Mouse (Mus musculus) hindbrain, embryonic 15.5 days (tissue): ENCODE data around the gene Eef1e1. TPM values are rescaled to one million over a fixed set of nuclear protein-coding genes. Genes with fewer than 3 reads are reported as not detected.
"Not testable (repeated sequence)": the region's sequence is repeated elsewhere in the genome, so short reads cannot be mapped to it uniquely, and the experiment has no call there.

Experiments
- ATAC-seq: fragments of 200-750 bp; cut with Nextera tagmentation; 2 replicates; pipeline ENCODE4 v1.8.0; 2017; ENCODE audit warnings: low read depth, moderate number of reproducible peaks, moderate TSS enrichment; ENCODE audit not compliant: low FRiP score
- H3K27ac ChIP-seq: fragments of 300-500 bp; sonication (generic); replicated peaks from 2 replicates; pipeline ENCODE4 v1.5.1; 2015; ENCODE audit warnings: mild to moderate bottlenecking, inconsistent platforms
- H3K27me3 ChIP-seq: fragments of 300-500 bp; sonication (generic); 2 replicates; pipeline ENCODE4 v1.6.1; 2015; ENCODE audit warnings: control low read depth, inconsistent platforms
- H3K36me3 ChIP-seq: fragments of 300-500 bp; sonication (generic); 2 replicates; pipeline ENCODE4 v1.6.1; 2015; ENCODE audit warnings: control low read depth, inconsistent platforms
- H3K4me1 ChIP-seq: fragments of 300-500 bp; sonication (generic); replicated peaks from 2 replicates; pipeline ENCODE4 v1.6.1; 2015; ENCODE audit warnings: control low read depth, inconsistent platforms
- H3K4me2 ChIP-seq: fragments of 300-500 bp; sonication (generic); 2 replicates; pipeline ENCODE4 v1.6.1; 2015; ENCODE audit warnings: moderate library complexity, mild to moderate bottlenecking, inconsistent platforms
- H3K4me3 ChIP-seq: fragments of 300-500 bp; sonication (generic); 2 replicates; pipeline ENCODE4 v1.5.1; 2015; ENCODE audit warnings: mild to moderate bottlenecking, inconsistent platforms
- H3K9ac ChIP-seq: fragments of 300-500 bp; sonication (generic); 2 replicates; pipeline ENCODE4 v1.6.1; 2015; ENCODE audit warnings: inconsistent platforms
- H3K9me3 ChIP-seq: fragments of 300-500 bp; sonication (generic); 2 replicates; pipeline ENCODE4 v1.6.1; 2016; ENCODE audit warnings: control low read depth, inconsistent platforms
- WGBS: fragments of 180-500 bp; shearing (Covaris S2); methylation state at CpG from one replicate; pipeline ENCODE4 v1.1.7; 2015; 5-methylcytosine and 5-hydroxymethylcytosine counted together
- polyA plus RNA-seq: library from polyadenylated mRNA; unstranded; fragments of >200 nt; fragmentation: Nextera tagmentation; extraction: Ambion mirVana; gene quantifications from 2 replicates; pipeline ENCODE4 v1.2.1, GENCODE M21; 2015

Gene Eef1e1
- 97.5 and 106 TPM in 2 replicates for polyA plus RNA-seq

GRCm38 (mm10) chr13:38658528-38659280 lies at the start of gene Eef1e1:
Gene Eef1e1 (minus strand): TSS chr13:38659058.
- H3K4me2 ChIP-seq = peak within 1 kb of the TSS; percentile 66
- peak within 1 kb of the TSS; percentile 90 for H3K4me3 ChIP-seq
- peaks cover 13% of the 10 kb centered on the region for H3K4me1 ChIP-seq
- peak within 1 kb of the TSS; percentile 76 for H3K9ac ChIP-seq
- H3K27ac ChIP-seq = peak within 1 kb of the TSS; percentile 86
- H3K36me3 ChIP-seq = peaks cover 23% of the 10 kb centered on the region
- H3K9me3 ChIP-seq = no peaks in the 10 kb centered on the region
- WGBS = under 1% methylated on average over 57 of the region's 59 CpGs
- H3K27me3 ChIP-seq = no peaks in the 10 kb centered on the region
- ATAC-seq = peak; percentile 99

DNA sequence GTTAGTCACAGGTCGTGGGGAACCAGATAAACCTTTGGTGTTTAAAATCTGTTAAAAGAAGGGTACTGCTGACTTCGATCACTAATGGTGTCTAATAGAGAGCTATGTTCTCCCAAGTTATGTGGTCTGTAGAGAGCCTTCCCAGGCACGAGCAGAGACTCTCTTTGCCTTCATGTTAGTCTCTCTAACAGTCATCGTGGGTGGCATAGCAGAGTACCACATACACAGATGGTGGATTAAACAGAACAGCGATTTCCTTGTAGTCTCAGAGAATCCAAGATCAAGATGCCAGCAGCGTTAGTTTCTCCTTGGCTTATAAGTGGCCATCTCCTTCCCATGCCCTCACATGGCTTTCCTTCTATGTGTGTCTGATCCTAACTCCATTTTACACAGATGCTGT lies 32.0 kb upstream of the Eef1e1 start:
- no peak for ATAC-seq
- Histone ChIP-seq H3K9me3 (no peaks in the 10 kb centered on the region), H3K27ac (no peak overlapping the region), H3K4me2 (no peak overlapping the region), H3K4me3 (no peak overlapping the region), H3K36me3 (no peaks in the 10 kb centered on the region), H3K27me3 (no peaks in the 10 kb centered on the region), H3K9ac (no peak overlapping the region), H3K4me1 (no peaks in the 10 kb centered on the region)
- WGBS = 81% methylated on average over 6 of the region's 6 CpGs

- Histone ChIP-seq H3K9ac (no peak overlapping the region), H3K36me3 (no peaks in the 10 kb centered on the region), H3K4me3 (no peak overlapping the region), H3K4me1 (no peaks in the 10 kb centered on the region), H3K27ac (no peak overlapping the region), H3K4me2 (no peak overlapping the region), H3K27me3 (no peaks in the 10 kb centered on the region), H3K9me3 (no peaks in the 10 kb centered on the region)
- peak; percentile 51; the same call in 1 of the 2 replicates for ATAC-seq
- WGBS = 64% methylated on average over 3 of the region's 3 CpGs
Measured at GRCm38 (mm10) chr13:38690028-38690427, 31.2 kb upstream of the Eef1e1 start.

- Histone ChIP-seq H3K27me3 (no peaks in the 10 kb centered on the region), H3K9me3 (no peaks in the 10 kb centered on the region), H3K9ac (no peak overlapping the region), H3K4me3 (no peak overlapping the region), H3K4me1 (no peaks in the 10 kb centered on the region), H3K4me2 (no peak overlapping the region), H3K27ac (no peak overlapping the region), H3K36me3 (no peaks in the 10 kb centered on the region)
- 88% methylated on average over 11 of the region's 11 CpGs for WGBS
- no peak for ATAC-seq
Measured at GRCm38 (mm10) chr13:38688761-38689160, 29.9 kb upstream of the Eef1e1 start.

- Histone ChIP-seq H3K27ac (no peak overlapping the region), H3K36me3 (no peaks in the 10 kb centered on the region), H3K4me2 (no peak overlapping the region), H3K4me1 (no peaks in the 10 kb centered on the region), H3K9ac (no peak overlapping the region), H3K9me3 (no peaks in the 10 kb centered on the region), H3K4me3 (no peak overlapping the region), H3K27me3 (no peaks in the 10 kb centered on the region)
- 70% methylated on average over 9 of the region's 9 CpGs for WGBS
- no peak for ATAC-seq
Measured at GRCm38 (mm10) chr13:38672336-38672735, 13.5 kb upstream of the Eef1e1 start.

GRCm38 (mm10) chr13:38671451-38671850 lies 12.6 kb upstream of the Eef1e1 start:
- H3K4me1 ChIP-seq, H3K27me3 ChIP-seq, H3K9me3 ChIP-seq, H3K27ac ChIP-seq, H3K36me3 ChIP-seq, H3K4me3 ChIP-seq, H3K4me2 ChIP-seq, ATAC-seq, H3K9ac ChIP-seq: not testable (repeated sequence)
- 82% methylated on average over 6 of the region's 6 CpGs for WGBS

- H3K9me3 ChIP-seq = no peaks in the 10 kb centered on the region
- no peaks in the 10 kb centered on the region for H3K27me3 ChIP-seq
- H3K4me3 ChIP-seq = no peak overlapping the region
- H3K27ac ChIP-seq = no peak overlapping the region
- no peaks in the 10 kb centered on the region for H3K4me1 ChIP-seq
- H3K9ac ChIP-seq = no peak overlapping the region
- H3K36me3 ChIP-seq = no peaks in the 10 kb centered on the region
- no peak for ATAC-seq
- H3K4me2 ChIP-seq = no peak overlapping the region
Measured at GRCm38 (mm10) chr13:38670051-38670450, 11.2 kb upstream of the Eef1e1 start.

- H3K4me3 ChIP-seq = no peak overlapping the region
- no peaks in the 10 kb centered on the region for H3K27me3 ChIP-seq
- H3K27ac ChIP-seq = no peak overlapping the region
- no peaks in the 10 kb centered on the region for H3K36me3 ChIP-seq
- 19% methylated on average over 2 of the region's 2 CpGs for WGBS
- no peak overlapping the region for H3K4me2 ChIP-seq
- H3K9me3 ChIP-seq = no peaks in the 10 kb centered on the region
- H3K9ac ChIP-seq = no peak overlapping the region
- no peaks in the 10 kb centered on the region for H3K4me1 ChIP-seq
- no peak for ATAC-seq
Measured at GRCm38 (mm10) chr13:38668514-38668913, 9.7 kb upstream of the Eef1e1 start.

DNA sequence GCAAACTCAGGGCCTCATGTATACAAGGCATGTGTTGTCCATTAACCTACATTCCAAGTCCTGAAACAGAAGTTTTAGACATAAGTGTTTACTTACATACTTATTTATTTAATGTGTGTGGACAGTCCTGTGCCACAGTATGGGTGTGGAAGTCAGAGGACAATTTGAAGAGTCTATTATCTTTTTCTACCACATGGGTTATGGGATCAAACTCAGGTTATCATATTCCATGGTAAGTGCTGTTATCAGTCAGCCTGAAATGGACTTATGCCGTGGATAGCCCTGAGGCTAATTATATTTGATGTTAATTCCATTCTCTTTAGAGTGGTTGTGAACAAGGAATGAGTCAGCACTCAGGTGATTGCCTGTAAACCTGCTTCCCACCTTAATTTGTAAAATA lies 5.9 kb upstream of the Eef1e1 start:
- 59% methylated on average over 1 of the region's 1 CpGs for WGBS
- no peak overlapping the region for H3K27ac ChIP-seq
- no peaks in the 10 kb centered on the region for H3K36me3 ChIP-seq
- H3K9ac ChIP-seq = no peak overlapping the region
- no peak for ATAC-seq
- H3K27me3 ChIP-seq = no peaks in the 10 kb centered on the region
- no peak overlapping the region for H3K4me2 ChIP-seq
- no peak overlapping the region for H3K4me3 ChIP-seq
- H3K4me1 ChIP-seq = no peaks in the 10 kb centered on the region
- no peaks in the 10 kb centered on the region for H3K9me3 ChIP-seq

DNA sequence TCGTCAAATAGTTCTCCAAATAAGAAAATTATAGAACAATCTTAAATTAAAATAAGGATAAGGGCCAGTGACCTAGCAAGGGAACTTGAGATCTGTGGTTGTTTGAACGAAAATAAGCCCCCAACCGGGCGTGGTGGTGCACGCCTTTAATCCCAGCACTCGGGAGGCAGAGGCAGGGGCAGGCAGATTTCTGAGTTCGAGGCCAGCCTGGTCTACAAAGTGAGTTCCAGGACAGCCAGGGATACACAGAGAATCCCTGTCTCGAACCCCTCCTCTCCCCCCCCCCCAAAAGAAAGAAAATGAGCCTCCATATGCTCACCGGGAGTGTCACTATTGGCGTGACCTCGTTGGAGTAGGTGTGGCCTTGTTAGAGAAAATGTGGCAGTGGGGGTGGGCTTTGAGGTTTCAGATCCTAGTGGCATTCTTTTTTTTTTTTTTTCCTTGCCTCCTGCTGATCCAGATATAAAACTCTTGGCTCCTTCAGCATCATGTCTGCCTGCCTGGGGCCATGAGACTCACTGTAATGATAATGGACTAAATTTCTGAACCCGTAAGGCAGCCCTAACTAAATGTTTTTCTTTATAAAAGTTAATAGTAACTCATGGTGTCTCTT lies 772 bp upstream of the Eef1e1 start:
- H3K9ac ChIP-seq = no peak overlapping the region
- no peaks in the 10 kb centered on the region for H3K27me3 ChIP-seq
- no peak for ATAC-seq
- no peaks in the 10 kb centered on the region for H3K9me3 ChIP-seq
- peaks cover 13% of the 10 kb centered on the region for H3K36me3 ChIP-seq
- peaks cover 13% of the 10 kb centered on the region for H3K4me1 ChIP-seq
- WGBS = 88% methylated on average over 12 of the region's 12 CpGs
- H3K4me3 ChIP-seq = no peak overlapping the region
- no peak overlapping the region for H3K27ac ChIP-seq
- H3K4me2 ChIP-seq = no peak overlapping the region

- peaks cover 30% of the 10 kb centered on the region for H3K36me3 ChIP-seq
- peak overlapping the region; percentile 90 for H3K4me3 ChIP-seq
- ATAC-seq = no peak
- WGBS = 21% methylated on average over 4 of the region's 4 CpGs
- H3K4me2 ChIP-seq = peak overlapping the region; percentile 66
- H3K9me3 ChIP-seq = no peaks in the 10 kb centered on the region
- H3K4me1 ChIP-seq = peaks cover 13% of the 10 kb centered on the region
- peak overlapping the region; percentile 86; the same call in 1 of the 2 replicates for H3K27ac ChIP-seq
- H3K9ac ChIP-seq = peak overlapping the region; percentile 76
- H3K27me3 ChIP-seq = no peaks in the 10 kb centered on the region
Measured at GRCm38 (mm10) chr13:38657865-38658264, 993 bp downstream of the Eef1e1 start.

DNA sequence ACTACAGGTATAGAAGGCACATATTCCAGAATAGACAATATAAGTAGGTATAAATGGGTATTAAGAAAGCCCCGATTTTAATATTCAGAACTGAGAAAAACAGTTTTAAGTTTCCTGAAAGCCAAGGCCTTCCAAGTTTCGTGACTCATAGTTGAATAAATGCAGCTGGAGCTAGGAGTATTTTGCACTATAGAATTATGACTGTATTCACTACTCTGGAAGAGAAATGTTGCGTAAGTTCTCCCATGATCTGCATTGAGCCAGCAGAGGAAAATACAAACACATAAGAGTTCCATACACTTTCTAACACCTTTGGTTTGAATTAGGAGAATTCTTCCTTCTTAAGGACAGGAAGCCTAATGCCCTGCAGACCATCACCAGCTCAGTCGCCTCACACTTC lies 8.6 kb downstream of the Eef1e1 start:
- ATAC-seq = no peak
- Histone ChIP-seq H3K27ac (no peak overlapping the region), H3K36me3 (peaks cover 82% of the 10 kb centered on the region), H3K4me3 (no peak overlapping the region), H3K9ac (no peak overlapping the region), H3K27me3 (no peaks in the 10 kb centered on the region), H3K4me2 (no peak overlapping the region), H3K9me3 (no peaks in the 10 kb centered on the region), H3K4me1 (no peaks in the 10 kb centered on the region)
- 97% methylated on average over 4 of the region's 4 CpGs for WGBS
